Mouse (Mus musculus): ENCODE data around the gene Lhfp.

The Lhfp gene

GRCm38 (mm10) chr3:53165281-53165680, 124.0 kb downstream of the Lhfp start:
- DNase-seq (ENCODE audit: low spot score), result no peak

GRCm38 (mm10) chr3:53166001-53166400, 124.7 kb downstream of the Lhfp start:
- peak; percentile 24 for DNase-seq (ENCODE audit: low spot score)

GRCm38 (mm10) chr3:53169486-53169885, 128.2 kb downstream of the Lhfp start:
- no peak for DNase-seq (ENCODE audit: low spot score)

GRCm38 (mm10) chr3:53173310-53174063, 132.2 kb downstream of the Lhfp start:
- DNase-seq (ENCODE audit: low spot score), result no peak

GRCm38 (mm10) chr3:53179936-53180335, 138.6 kb downstream of the Lhfp start:
- DNase-seq (ENCODE audit: low spot score), result no peak

GRCm38 (mm10) chr3:53185439-53185838, 144.1 kb downstream of the Lhfp start:
- DNase-seq (ENCODE audit: low spot score), result no peak

GRCm38 (mm10) chr3:53193441-53193840, 152.1 kb downstream of the Lhfp start:
- DNase-seq (ENCODE audit: low spot score), result no peak

- no peak for DNase-seq (ENCODE audit: low spot score)
These were observed 154.4 kb downstream of the Lhfp start for GRCm38 (mm10) chr3:53195666-53196107.

- DNase-seq (ENCODE audit: low spot score), result no peak
These were observed 158.8 kb downstream of the Lhfp start for GRCm38 (mm10) chr3:53200175-53200574.

GRCm38 (mm10) chr3:53200853-53201252, 159.5 kb downstream of the Lhfp start:
- DNase-seq (ENCODE audit: low spot score), result no peak

GRCm38 (mm10) chr3:53201670-53202069, 160.3 kb downstream of the Lhfp start:
- peak; percentile 47 for DNase-seq (ENCODE audit: low spot score)

- DNase-seq (ENCODE audit: low spot score), result no peak
These were observed 160.9 kb downstream of the Lhfp start for GRCm38 (mm10) chr3:53202184-53202583.

GRCm38 (mm10) chr3:53202698-53203097, 161.4 kb downstream of the Lhfp start:
- DNase-seq (ENCODE audit: low spot score), result no peak

GRCm38 (mm10) chr3:53203656-53204055, 162.3 kb downstream of the Lhfp start:
- DNase-seq (ENCODE audit: low spot score), result no peak

GRCm38 (mm10) chr3:53204348-53204984, 163.1 kb downstream of the Lhfp start:
- no peak for DNase-seq (ENCODE audit: low spot score)

- no peak for DNase-seq (ENCODE audit: low spot score)
These were observed 163.6 kb downstream of the Lhfp start for GRCm38 (mm10) chr3:53204985-53205365.

GRCm38 (mm10) chr3:53205706-53206105, 164.4 kb downstream of the Lhfp start:
- DNase-seq (ENCODE audit: low spot score), result no peak

GRCm38 (mm10) chr3:53206509-53207224, 165.3 kb downstream of the Lhfp start:
- no peak for DNase-seq (ENCODE audit: low spot score)

GRCm38 (mm10) chr3:53207225-53207528, 165.8 kb downstream of the Lhfp start:
- no peak for DNase-seq (ENCODE audit: low spot score)

GRCm38 (mm10) chr3:53210691-53211526, 169.6 kb downstream of the Lhfp start:
- DNase-seq (ENCODE audit: low spot score), result no peak

GRCm38 (mm10) chr3:53212599-53212998, 171.3 kb downstream of the Lhfp start:
- DNase-seq (ENCODE audit: low spot score), result no peak

GRCm38 (mm10) chr3:53213346-53213745, 172.0 kb downstream of the Lhfp start:
- DNase-seq (ENCODE audit: low spot score), result no peak
